Mouse (Mus musculus): ENCODE data around the gene Pkp1.

- no peak for TF ChIP-seq POLR2AphosphoS2 (IDR thresholded peaks at IDR 0.05; ENCODE audit: low read length)
- TF ChIP-seq UBTF (IDR thresholded peaks at IDR 0.05; ENCODE audit: borderline replicate concordance, insufficient read depth, low read depth, low read length) = no peak
- no peak for TF ChIP-seq ZKSCAN1 (IDR thresholded peaks at IDR 0.05; ENCODE audit: low read depth, low read length)
- no peak for TF ChIP-seq NRF1 (IDR thresholded peaks at IDR 0.05; ENCODE audit: insufficient read depth, low read depth, low read length, poor library complexity, severe bottlenecking)
- TF ChIP-seq MAX (IDR thresholded peaks at IDR 0.05; ENCODE audit: low read length) = no peak
- TF ChIP-seq EP300 (IDR thresholded peaks at IDR 0.05; ENCODE audit: low read depth in 1 of 2, low read length in 2 of 2) = no peak
- no peak for TF ChIP-seq TBP (IDR thresholded peaks at IDR 0.05; ENCODE audit: low read depth, low read length)
- TF ChIP-seq CTCF (IDR thresholded peaks at IDR 0.05 in 2 of 3, conservative IDR thresholded peaks at IDR 0.05 in 1 of 3; ENCODE audit: control insufficient read depth in 1 of 3, insufficient read depth in 1 of 3, low read depth in 2 of 3, low read length in 3 of 3, poor library complexity in 1 of 3, severe bottlenecking in 1 of 3) = no peak
Measured at GRCm38 (mm10) chr1:135889461-135890185, 29.4 kb downstream of the Pkp1 start.
